Mouse (Mus musculus) liver, embryonic 14.5 days (tissue): Measurements from ENCODE around the gene Hspb9. TPM values are rescaled to one million over a fixed set of nuclear protein-coding genes. Genes with fewer than 3 reads are reported as not detected.

Experiments
- ATAC-seq: fragments of 200-750 bp; cut with Nextera tagmentation; 2 replicates; pipeline ENCODE4 v1.8.0; 2017; ENCODE audit warnings: moderate number of reproducible peaks, mild to moderate bottlenecking, moderate library complexity; ENCODE audit not compliant: insufficient read depth
- DNase-seq, 3 experiments: peaks; one replicate each; pipeline ENCODE4 v3.0.0-alpha.2; 2012 to 2013; ENCODE audit warnings: low read depth in 3 of 3, low spot score in 3 of 3
- H3K27ac ChIP-seq: fragments of 300-500 bp; sonication (generic); 2 replicates; pipeline ENCODE4 v1.5.1; 2014; ENCODE audit warnings: moderate library complexity, mild to moderate bottlenecking, control low read depth, inconsistent platforms
- H3K27me3 ChIP-seq: fragments of 300-500 bp; sonication (generic); 2 replicates; pipeline ENCODE4 v1.6.1; 2014; ENCODE audit warnings: mild to moderate bottlenecking, low read length, moderate library complexity; ENCODE audit not compliant: control insufficient read depth, insufficient read depth
- H3K36me3 ChIP-seq: fragments of 300-500 bp; sonication (generic); replicated peaks from 2 replicates; pipeline ENCODE4 v1.6.1; 2014; ENCODE audit warnings: low read depth; ENCODE audit not compliant: control insufficient read depth, insufficient read depth
- H3K4me1 ChIP-seq, 2 experiments: fragments of 200-500 bp in 1 of 2; fragments of 300-500 bp in 1 of 2; sonication (generic) in 1 of 2; replicated peaks; 2 replicates each; pipeline ENCODE4 v1.6.1; 2012 to 2014; ENCODE audit warnings: antibody characterized with exemption in 1 of 2, inconsistent platforms in 1 of 2, low read length in 1 of 2; ENCODE audit not compliant: control insufficient read depth in 2 of 2, insufficient read depth in 2 of 2
- H3K4me2 ChIP-seq: fragments of 300-500 bp; sonication (generic); 2 replicates; pipeline ENCODE4 v1.6.1; 2014; ENCODE audit warnings: low read depth, mild to moderate bottlenecking, control low read depth, moderate library complexity
- H3K4me3 ChIP-seq, 2 experiments: fragments of 200-500 bp in 1 of 2; fragments of 300-500 bp in 1 of 2; sonication (generic) in 1 of 2; 2 replicates each; pipeline ENCODE4 v1.5.1; 2012 to 2014; ENCODE audit warnings: low read depth in 2 of 2, low read length in 2 of 2, mild to moderate bottlenecking in 2 of 2, control low read depth in 1 of 2, inconsistent platforms in 1 of 2, moderate library complexity in 1 of 2; ENCODE audit not compliant: insufficient read depth in 1 of 2
- H3K9ac ChIP-seq: fragments of 300-500 bp; sonication (generic); replicated peaks from 2 replicates; pipeline ENCODE4 v1.6.1; 2014; ENCODE audit warnings: mild to moderate bottlenecking, control low read depth, moderate library complexity
- H3K9me3 ChIP-seq: fragments of 300-500 bp; sonication (generic); 2 replicates; pipeline ENCODE4 v1.6.1; 2016; ENCODE audit warnings: low read length, mixed read lengths; ENCODE audit not compliant: control insufficient read depth
- CTCF ChIP-seq: IDR thresholded peaks from 2 replicates; pipeline ENCODE4 v1.5.1; 2016; ENCODE audit warnings: antibody characterized with exemption, low read depth, control low read depth
- EP300 ChIP-seq: IDR thresholded peaks from 2 replicates; pipeline ENCODE4 v1.6.1; 2016; ENCODE audit warnings: antibody characterized with exemption, low read depth
- WGBS: fragments of 180-500 bp; shearing (Covaris S2); extraction: QIAGEN DNeasy Blood & Tissue Kit; methylation state at CpG from one replicate; pipeline ENCODE4 v1.1.7; 2014; ENCODE audit not compliant: insufficient replicate concordance; 5-methylcytosine and 5-hydroxymethylcytosine counted together
- polyA plus RNA-seq, 2 experiments: library from polyadenylated mRNA; depleted of rRNA in 1 of 2; stranded (reverse) in 1 of 2; unstranded in 1 of 2; fragments of >200 nt; fragmentation: Nextera tagmentation in 1 of 2; extraction: Ambion mirVana in 1 of 2; gene quantifications; 2 replicates each; pipeline versions ENCODE4 v1.2.1 to v1.2.3; 2012 to 2014

Gene Hspb9
- polyA plus RNA-seq, 2 experiments: 0.14 TPM; not detected in 1

DNA sequence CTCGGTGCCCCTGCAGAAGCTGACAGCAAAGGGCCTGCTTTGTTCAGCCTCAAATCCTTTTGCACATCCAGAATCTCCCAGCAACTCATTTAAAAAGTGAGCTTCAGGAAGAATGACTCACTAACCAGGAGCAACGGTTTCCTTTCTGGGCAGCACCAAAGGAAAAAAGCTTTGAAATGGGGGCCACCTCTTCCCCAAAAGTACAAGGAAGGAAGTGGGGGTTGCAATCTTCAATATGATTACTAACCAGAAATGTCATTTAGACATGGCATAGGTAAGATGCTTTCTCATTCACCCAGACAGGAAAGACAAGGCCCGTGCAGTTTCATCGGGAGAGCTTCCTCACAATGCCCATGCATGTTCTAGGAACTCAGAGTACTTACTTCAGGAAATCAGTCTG is 7.6 kb downstream of the Hspb9 start:
- H3K27me3 ChIP-seq: no peaks in the 10 kb centered on the region
- peaks cover 26 to 39% of the 10 kb centered on the region in 2 experiments for H3K4me1 ChIP-seq
- 12% methylated on average over 4 of the region's 4 CpGs for WGBS
- H3K36me3 ChIP-seq: peaks cover 36% of the 10 kb centered on the region
- TF ChIP-seq CTCF (no peak), EP300 (no peak)
- ATAC-seq (no peak), DNase-seq (no peak)
- no peak overlapping the region for H3K4me3 ChIP-seq
- H3K9me3 ChIP-seq: no peaks in the 10 kb centered on the region
- H3K4me2 ChIP-seq: no peak overlapping the region; the same call in 1 of the 2 replicates
- H3K9ac ChIP-seq: no peak overlapping the region
- no peak overlapping the region for H3K27ac ChIP-seq

DNA sequence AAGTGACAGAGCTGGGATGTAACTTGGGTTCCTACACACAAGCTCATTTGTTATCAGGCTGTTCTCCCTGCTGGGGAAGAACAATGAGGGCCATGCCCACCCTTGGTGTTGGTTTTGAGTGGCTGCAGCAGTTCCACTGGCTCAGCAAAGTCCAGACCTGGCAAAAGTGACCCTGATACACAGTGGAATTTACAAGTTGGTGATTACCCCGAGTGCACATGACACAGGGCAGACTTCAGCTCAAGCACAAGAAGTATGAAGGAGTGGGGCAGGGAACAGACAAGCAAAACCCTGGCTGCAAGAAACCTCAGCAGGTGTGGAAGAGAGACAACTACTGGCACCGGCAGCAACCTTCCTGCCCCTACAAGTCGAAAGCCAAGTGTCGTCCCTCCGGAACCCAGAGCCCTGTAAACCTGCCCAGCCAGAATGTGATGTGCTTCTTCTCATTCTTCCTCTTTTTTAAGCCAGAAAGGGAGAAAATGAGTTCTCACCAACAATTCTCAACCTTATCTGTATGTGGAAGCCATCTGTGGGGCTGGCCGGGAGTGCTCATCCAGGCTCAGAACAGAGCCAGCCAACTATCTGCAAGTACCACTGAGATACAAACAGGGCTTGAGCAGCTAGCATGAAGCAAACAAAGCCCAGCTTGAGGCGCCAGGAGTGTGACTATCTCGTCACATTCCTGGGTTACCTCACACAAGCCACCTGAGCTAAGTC is 8.3 kb downstream of the Hspb9 start:
- Histone ChIP-seq H3K4me3 (no peak overlapping the region), H3K4me1 (peaks cover 26 to 39% of the 10 kb centered on the region in 2 experiments), H3K27me3 (no peaks in the 10 kb centered on the region), H3K9ac (no peak overlapping the region; the same call in 1 of the 2 replicates), H3K36me3 (peaks cover 29% of the 10 kb centered on the region), H3K9me3 (no peaks in the 10 kb centered on the region), H3K4me2 (peak overlapping the region; percentile 25), H3K27ac (peak overlapping the region; percentile 0)
- no peak for TF ChIP-seq CTCF
- no peak for TF ChIP-seq EP300
- WGBS: 11% methylated on average over 8 of the region's 8 CpGs
- peak; percentile 57; the same call in 1 of the 2 replicates for ATAC-seq
- DNase-seq: peak in 1 of 3 experiments; percentile 36

DNA sequence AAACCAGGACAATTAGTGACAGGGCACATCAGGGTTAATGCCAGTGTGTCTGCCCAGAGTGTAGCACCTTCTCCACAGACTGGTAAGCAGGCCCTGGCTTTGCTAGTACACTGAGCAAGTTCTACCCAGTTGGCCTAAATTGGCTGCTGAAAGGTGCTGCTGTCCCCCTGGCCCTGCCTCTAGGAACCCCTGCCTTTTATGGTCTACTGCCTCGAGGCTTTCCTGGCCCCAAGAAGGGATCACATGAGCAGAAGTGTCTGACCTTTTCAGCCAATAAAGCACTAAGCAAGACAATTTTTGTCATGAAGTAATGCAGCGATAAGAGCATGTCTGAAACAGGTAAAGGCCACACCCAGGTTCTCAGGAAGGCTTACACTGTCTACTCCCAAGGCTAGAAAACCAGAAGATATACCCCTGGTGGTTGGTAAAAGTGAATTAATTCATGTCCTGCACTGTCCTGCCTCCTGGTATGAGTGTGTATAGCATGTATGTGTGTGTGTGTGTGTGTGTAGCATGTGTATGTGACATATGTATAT is 8.9 kb downstream of the Hspb9 start:
- Histone ChIP-seq H3K36me3 (peaks cover 23% of the 10 kb centered on the region), H3K4me3 (no peak overlapping the region), H3K9ac (no peak overlapping the region), H3K4me1 (peaks cover 26 to 39% of the 10 kb centered on the region in 2 experiments), H3K27me3 (no peaks in the 10 kb centered on the region), H3K9me3 (no peaks in the 10 kb centered on the region), H3K4me2 (peak overlapping the region; percentile 25), H3K27ac (peak overlapping the region; percentile 0)
- no peak for TF ChIP-seq EP300
- TF ChIP-seq CTCF: no peak
- 29% methylated on average over 2 of the region's 2 CpGs for WGBS
- DNase-seq (no peak), ATAC-seq (no peak)

DNA sequence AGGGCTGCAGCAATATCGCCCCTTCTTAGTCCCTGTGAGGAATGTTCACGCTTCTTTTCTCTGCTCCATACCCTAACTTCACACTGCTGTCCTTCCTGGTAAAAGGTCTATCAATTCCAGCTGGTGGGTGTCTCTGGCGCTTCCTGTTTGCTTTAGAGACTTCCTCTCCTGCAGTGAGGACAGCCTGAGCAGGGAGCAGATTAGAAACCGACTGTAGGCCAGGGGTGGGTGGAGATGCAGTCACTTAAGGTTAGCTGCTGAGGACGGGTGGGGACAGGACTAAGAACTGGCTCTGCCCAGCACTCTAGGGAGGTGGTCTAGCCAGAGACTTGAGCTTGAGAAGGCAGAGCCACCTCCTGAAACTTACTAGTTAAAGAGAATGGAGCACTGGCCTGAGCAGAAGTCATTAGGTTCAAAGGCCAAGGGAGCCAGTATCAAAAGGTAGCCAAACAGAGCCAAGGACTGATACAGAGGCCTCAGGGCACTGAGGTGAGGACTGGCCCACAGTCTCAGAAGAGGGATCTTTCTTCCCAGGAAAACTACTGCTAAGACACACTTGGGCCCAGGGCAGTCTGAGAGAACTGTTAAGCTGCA is 11.4 kb downstream of the Hspb9 start:
- Histone ChIP-seq H3K4me2 (peak overlapping the region; percentile 19; the same call in 1 of the 2 replicates), H3K27me3 (no peaks in the 10 kb centered on the region), H3K4me1 (peaks cover 26 to 39% of the 10 kb centered on the region in 2 experiments), H3K4me3 (no peak overlapping the region), H3K9ac (no peak overlapping the region), H3K9me3 (no peaks in the 10 kb centered on the region), H3K36me3 (peaks cover 11% of the 10 kb centered on the region), H3K27ac (peak overlapping the region; percentile 21)
- TF ChIP-seq EP300 (no peak), CTCF (no peak)
- WGBS: 15% methylated on average over 5 of the region's 5 CpGs
- peak; percentile 47 for ATAC-seq
- DNase-seq: no peak

DNA sequence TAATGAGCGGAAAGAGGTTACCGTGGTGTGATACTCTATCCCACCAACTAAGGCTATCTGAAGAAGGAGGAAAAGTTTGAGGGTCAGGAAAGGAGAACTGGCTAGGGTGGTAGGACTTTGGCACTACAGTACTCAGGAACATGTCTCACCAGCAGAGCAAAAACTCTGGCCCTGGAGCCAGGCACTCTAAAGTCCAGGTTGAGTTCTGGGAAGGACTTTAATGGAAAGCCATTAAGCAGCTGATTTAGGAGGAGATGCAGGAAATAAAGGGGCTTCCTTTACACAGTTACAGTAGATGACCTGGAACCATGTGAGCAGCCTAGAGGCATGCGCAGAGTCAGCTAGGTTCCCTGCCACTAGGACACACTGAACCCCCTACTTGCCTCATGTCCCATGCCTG is 13.6 kb downstream of the Hspb9 start:
- peaks cover 15% of the 10 kb centered on the region for H3K36me3 ChIP-seq
- no peaks in the 10 kb centered on the region for H3K27me3 ChIP-seq
- H3K9me3 ChIP-seq: no peaks in the 10 kb centered on the region
- WGBS: 90% methylated on average over 3 of the region's 3 CpGs
- TF ChIP-seq EP300 (no peak), CTCF (no peak)
- H3K27ac ChIP-seq: no peak overlapping the region
- no peak overlapping the region for H3K4me3 ChIP-seq
- H3K9ac ChIP-seq: no peak overlapping the region
- peaks cover 23 to 32% of the 10 kb centered on the region in 2 experiments for H3K4me1 ChIP-seq
- DNase-seq (no peak), ATAC-seq (no peak)
- no peak overlapping the region for H3K4me2 ChIP-seq
